Mouse (Mus musculus): ENCODE data around the gene Tcf7l2.

Gene Tcf7l2

GRCm38 (mm10) chr19:55902573-55903385 lies 161.2 kb downstream of the Tcf7l2 start:
- in situ Hi-C loops (cut with MboI, MseI): no loop called here

DNA sequence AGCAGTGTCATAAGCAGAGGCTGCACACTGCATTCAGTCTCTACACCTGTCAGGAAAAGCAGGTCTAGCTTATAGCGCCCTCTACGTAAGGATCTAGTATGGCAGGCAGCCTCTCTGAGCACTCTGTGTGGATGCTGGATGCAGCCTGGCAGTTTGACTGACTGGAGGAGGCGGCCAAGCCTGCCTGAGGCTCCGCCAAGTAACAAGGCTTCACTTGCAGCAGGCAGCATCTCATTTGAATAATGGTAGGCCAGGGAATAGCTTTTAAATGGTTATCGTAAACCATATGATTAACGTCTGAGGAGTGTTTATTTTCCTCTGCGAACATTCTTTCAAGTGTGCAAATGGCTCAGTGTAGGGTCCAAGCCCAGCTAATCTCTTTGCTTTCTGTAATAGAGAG lies 167.4 kb downstream of the Tcf7l2 start:
- in situ Hi-C loops (cut with MboI, MseI): no loop called here

DNA sequence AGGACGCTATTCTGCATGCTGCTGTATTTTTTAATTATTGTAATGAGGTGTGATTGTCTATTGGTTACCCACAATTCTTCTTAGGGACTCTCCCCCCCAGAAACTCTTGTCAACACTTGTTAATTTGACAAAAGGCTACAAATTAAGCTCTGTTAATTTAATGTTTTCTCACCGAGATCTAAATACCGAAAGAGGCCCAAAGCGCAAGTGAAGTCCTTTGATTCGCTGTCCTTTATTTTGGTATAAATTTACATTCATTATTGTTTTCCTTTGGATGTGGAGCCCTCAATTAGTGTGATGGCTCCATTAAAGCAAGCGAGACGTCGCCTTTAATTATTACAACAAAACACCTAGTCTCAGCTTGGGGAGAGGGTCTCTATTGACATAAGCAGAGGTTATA lies 170.3 kb downstream of the Tcf7l2 start:
- in situ Hi-C loops (cut with MboI, MseI): no loop called here

GRCm38 (mm10) chr19:55912813-55913212 lies 171.2 kb downstream of the Tcf7l2 start:
- in situ Hi-C loops (cut with MboI, MseI): no loop called here

DNA sequence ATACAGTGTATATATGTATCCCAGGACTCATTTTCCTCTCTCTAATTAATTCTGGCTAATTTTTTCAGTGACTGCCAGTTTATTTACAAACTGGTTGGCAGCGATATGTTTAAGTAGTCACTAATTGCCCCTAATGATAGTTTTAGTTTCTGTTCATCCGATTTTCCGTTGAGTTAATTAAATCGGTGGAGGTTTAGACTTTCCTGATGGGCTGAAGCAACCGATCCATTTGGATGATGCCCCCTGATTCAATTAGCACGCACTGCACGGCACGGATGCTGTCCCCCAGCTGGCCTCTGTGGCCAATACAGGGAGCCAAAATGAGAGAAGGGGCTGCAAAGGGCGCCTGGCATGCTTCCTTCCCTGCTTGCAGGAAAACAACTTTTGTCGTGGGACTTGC lies 172.0 kb downstream of the Tcf7l2 start:
- in situ Hi-C loops (cut with MboI, MseI): no loop called here

DNA sequence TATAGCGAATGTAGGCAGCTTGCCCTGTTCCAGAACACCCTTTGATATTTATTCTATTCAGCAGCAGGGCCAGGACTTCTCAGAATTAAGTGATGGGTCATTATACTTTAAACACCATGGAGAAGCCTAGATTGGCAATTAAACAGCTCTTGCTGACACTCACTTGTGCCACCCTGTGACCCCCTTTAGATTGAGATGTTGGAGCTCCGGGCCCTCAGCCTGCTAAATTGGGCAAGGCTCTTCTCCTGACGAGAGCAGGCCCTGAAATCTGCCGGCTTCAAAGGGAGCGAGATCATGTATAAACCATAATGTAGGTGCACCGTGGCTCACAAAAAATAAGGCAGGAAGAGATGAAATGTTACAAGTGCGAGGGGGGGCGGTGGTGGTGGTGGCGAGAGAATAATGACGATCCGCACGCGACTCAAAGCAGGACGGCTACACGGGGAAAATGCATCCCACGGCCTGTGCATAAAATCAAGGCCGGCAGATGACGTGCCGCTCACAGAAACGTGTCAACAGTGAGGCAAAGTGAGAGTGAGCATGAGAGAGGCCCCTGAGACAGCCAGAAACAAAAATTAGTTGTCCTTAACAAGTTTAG lies 173.1 kb downstream of the Tcf7l2 start:
- in situ Hi-C loops (cut with MboI, MseI): no loop called here

GRCm38 (mm10) chr19:55915506-55915905 lies 173.9 kb downstream of the Tcf7l2 start:
- in situ Hi-C loops (cut with MboI, MseI): no loop called here

- in situ Hi-C loops (cut with MboI, MseI): no loop called here
These were observed 174.6 kb downstream of the Tcf7l2 start for GRCm38 (mm10) chr19:55916211-55916610.

DNA sequence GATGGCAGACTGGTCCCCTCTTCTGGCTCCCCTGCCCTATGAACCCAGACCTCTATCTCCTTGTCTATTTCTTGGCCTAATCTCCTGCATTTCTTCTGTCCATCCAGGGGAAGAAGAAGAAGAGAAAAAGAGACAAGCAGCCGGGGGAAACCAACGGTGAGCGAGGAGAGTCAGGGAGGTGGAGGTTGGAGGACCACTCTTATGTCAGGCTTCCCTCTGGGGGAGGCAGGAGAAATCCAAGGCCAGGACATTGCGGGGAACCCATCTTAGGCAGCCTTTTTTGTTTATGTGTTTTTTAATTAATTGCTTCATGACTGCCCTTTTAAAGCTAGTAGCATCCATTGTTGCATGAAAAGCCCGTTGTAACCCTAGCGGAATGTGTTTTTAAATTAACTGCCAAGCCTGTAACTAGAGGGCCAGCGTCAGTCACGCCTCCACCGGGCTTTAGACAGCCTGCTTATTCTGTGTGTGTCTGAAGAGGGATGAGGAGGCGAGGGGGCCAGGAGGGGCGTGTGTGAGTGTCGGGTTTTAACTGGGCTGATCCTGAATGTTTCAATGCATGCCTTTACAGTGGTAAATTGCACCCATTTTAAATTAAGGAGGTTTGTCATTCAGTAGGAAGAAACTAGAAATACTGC lies 182.3 kb downstream of the Tcf7l2 start:
- in situ Hi-C loops (cut with MboI, MseI): no loop called here

DNA sequence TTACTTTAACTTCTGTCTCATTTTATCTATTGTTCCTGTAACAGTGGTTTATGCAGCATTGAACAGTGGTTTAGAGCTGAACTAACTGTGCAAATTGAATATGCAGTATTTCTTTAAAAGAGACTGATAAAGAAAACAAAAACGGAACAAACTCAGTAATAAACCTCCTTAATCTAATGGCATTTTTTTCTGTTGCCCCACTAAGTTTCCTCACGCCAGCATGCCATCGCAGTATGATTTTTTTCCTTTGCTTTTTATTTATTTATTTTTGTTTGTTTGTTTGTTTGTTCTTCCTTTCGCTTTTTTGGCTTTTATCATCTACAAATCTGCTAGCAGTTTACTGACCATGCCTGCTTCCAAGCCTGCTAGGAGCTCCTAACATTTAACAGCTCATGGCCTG lies 183.2 kb downstream of the Tcf7l2 start:
- in situ Hi-C loops (cut with MboI, MseI): no loop called here

- in situ Hi-C loops (cut with MboI, MseI): no loop called here
These were observed 183.8 kb downstream of the Tcf7l2 start for GRCm38 (mm10) chr19:55925425-55925803.

GRCm38 (mm10) chr19:55925804-55926521 lies 184.3 kb downstream of the Tcf7l2 start:
- in situ Hi-C loops (cut with MboI, MseI): no loop called here

DNA sequence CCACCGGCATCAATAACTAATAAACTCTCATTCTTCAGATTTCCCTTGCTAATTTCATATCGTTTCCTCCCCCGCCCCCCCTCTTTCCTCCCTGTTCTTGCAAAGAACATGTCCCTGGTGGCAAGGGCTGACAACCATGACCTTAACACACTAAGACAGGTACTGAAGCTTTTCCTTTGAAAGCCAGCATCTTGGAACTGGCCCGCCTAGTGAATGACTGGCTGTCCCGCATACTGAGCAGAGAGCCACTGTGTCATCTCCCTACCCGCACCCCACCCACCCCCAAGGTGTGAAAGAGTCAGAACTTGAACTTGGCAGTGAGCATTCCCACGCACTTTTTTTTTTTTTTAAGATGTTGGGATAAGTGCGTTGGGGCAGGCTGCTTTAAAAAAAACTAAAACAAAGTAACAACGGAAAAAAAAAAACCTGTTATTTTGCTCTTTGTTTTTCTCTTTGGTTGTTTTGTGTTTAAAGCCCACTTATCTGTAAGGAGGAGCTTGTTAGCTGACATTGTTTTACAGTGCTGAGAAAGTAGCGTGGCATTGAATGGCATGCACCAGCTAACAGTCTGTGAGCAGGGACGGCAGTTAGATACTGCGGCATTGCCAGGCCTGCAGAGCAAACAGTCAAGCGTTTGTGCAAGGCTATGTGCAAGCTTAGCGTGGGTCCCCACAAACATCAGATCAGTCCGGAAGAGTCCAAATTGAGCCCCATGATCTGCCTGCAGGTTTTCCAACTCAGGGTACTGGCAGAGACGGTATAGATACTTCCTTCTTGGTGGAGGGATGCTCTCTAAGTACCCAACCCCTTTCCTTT lies 185.4 kb downstream of the Tcf7l2 start:
- in situ Hi-C loops (cut with MboI, MseI): no loop called here

DNA sequence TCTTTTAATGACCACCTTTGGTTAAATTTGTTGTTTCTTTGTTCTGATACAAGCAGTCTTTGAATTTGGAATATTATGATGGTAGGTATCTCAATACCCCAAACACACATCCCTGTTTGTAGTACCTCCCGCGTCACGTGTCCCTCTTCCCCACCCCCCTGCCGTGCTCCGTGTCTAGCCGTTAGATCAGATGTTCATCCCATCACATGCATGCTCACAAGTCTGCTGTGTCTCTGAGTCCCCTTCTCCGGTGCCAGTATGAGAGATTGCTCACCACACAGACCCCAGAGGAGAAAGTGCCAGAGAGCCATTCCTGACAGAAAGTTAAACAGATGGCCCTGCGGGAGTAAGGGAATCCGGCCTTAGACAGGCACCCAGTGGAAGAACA lies 186.0 kb downstream of the Tcf7l2 start:
- in situ Hi-C loops (cut with MboI, MseI): no loop called here

- in situ Hi-C loops (cut with MboI, MseI): no loop called here
These were observed 187.1 kb downstream of the Tcf7l2 start for GRCm38 (mm10) chr19:55928674-55929073.

GRCm38 (mm10) chr19:55931642-55932041 lies 190.0 kb downstream of the Tcf7l2 start:
- in situ Hi-C loops (cut with MboI, MseI): no loop called here

DNA sequence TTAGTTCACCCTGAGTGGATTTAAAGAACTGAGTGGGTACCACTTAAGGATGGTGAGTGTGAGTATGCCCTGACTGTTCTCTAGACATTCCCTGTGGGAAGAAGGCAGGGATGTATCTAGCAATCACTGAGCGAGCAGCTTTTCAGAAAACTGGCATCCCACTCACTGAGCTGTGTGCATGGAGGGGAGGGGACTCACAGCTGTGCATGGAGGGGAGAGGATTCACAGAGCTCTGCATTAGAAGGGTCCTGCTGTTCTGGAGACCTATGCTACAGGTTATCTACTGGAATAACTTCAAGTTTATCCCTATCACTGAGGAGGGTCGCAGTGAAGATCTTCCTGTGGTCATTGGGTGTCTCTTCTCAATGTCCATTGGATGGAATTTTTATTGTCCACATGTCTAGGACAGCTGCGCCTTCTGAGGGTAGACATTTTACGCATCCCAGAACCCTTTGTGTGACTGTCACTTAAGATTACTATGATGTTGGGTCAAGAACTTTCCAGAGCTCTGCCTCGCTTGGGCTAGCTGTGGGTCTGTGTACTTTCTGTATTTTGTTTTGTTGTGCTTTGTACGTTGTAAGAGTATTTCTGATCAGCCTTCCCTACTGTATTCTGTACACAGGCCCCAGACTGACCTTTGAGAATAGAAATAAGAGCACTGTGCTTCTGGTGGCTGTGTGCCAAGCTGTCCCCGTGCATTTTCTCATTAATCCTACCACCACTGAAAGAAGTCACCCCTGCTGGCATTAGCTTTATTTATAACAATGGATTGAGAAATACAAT lies 192.5 kb downstream of the Tcf7l2 start:
- in situ Hi-C loops (cut with MboI, MseI): no loop called here

DNA sequence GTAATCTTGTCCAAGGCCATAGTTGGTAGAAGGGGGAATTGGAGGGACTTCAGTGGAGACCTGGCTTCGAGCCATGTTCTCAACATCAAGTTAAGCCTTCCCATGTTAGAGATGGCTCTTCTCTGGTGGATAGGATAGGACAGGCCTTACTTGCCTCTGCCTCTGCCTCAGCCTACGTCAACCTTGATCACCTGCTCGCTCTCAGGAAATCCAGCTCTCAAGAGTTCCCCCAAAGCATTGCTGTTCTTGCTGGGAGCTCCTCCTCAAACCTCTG lies 193.0 kb downstream of the Tcf7l2 start:
- in situ Hi-C loops (cut with MboI, MseI): loop anchor here (5.0 kb wide), 1 partner anchor 862 kb away; no protein-coding TSS in a partner anchor

DNA sequence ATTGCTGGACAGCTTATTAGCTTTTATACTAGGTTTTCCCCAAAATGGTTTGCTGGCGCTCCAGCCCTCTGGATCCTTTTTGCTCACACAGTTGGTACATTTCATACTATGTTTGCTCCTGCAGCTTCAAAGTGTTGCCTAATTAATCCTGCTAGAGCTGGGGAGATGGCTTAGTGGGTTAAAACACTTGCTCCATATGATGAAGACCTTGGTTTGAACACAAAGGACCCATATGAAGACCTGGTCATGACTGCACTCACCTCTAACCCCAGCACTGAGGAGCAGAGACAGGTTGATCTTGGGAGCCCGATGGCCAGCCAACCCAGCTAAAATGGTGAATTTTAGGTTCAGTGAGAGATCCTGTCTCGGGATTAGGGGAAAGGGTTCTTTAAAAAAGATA lies 195.4 kb downstream of the Tcf7l2 start:
- in situ Hi-C loops (cut with MboI, MseI): loop anchor here (5.0 kb wide), 1 partner anchor 865 kb away; no protein-coding TSS in a partner anchor

- in situ Hi-C loops (cut with MboI, MseI): loop anchor here (5.0 kb wide), 1 partner anchor 866 kb away; no protein-coding TSS in a partner anchor
These were observed 196.8 kb downstream of the Tcf7l2 start for GRCm38 (mm10) chr19:55938254-55939046.
